Mouse (Mus musculus) liver, embryonic 13.5 days (tissue): Measurements from ENCODE around the gene Tpcn1. TPM values are rescaled to one million over a fixed set of nuclear protein-coding genes. Genes with fewer than 3 reads are reported as not detected.

Experiments used
- ATAC-seq: fragments of 200-750 bp; cut with Nextera tagmentation; 2 replicates; pipeline ENCODE4 v1.8.0; 2017; ENCODE audit warnings: low read depth, mild to moderate bottlenecking, moderate number of reproducible peaks, moderate library complexity
- DNase-seq: peaks from one replicate; pipeline ENCODE4 v3.0.0; 2022
- H3K27ac ChIP-seq: fragments of 300-500 bp; sonication (generic); 2 replicates; pipeline ENCODE4 v1.5.1; 2015; ENCODE audit warnings: moderate library complexity, mild to moderate bottlenecking, inconsistent platforms
- H3K27me3 ChIP-seq: fragments of 300-500 bp; sonication (generic); 2 replicates; pipeline ENCODE4 v1.6.1; 2015; ENCODE audit warnings: mild to moderate bottlenecking, inconsistent platforms
- H3K36me3 ChIP-seq: fragments of 300-500 bp; sonication (generic); 2 replicates; pipeline ENCODE4 v1.6.1; 2015; ENCODE audit warnings: mild to moderate bottlenecking, inconsistent platforms
- H3K4me1 ChIP-seq: fragments of 300-500 bp; sonication (generic); replicated peaks from 2 replicates; pipeline ENCODE4 v1.6.1; 2015; ENCODE audit warnings: inconsistent platforms
- H3K4me2 ChIP-seq: fragments of 300-500 bp; sonication (generic); 2 replicates; pipeline ENCODE4 v1.6.1; 2015; ENCODE audit warnings: inconsistent platforms, mild to moderate bottlenecking, moderate library complexity
- H3K4me3 ChIP-seq: fragments of 300-500 bp; sonication (generic); replicated peaks from 2 replicates; pipeline ENCODE4 v1.5.1; 2015; ENCODE audit warnings: mild to moderate bottlenecking, inconsistent platforms
- H3K9ac ChIP-seq: fragments of 300-500 bp; sonication (generic); 2 replicates; pipeline ENCODE4 v1.6.1; 2015; ENCODE audit warnings: mild to moderate bottlenecking, inconsistent platforms
- H3K9me3 ChIP-seq: fragments of 300-500 bp; sonication (generic); replicated peaks from 2 replicates; pipeline ENCODE4 v1.6.1; 2016; ENCODE audit warnings: inconsistent platforms
- WGBS: fragments of 180-500 bp; shearing (Covaris S2); methylation state at CpG from one replicate; pipeline ENCODE4 v1.1.7; 2015; ENCODE audit not compliant: insufficient replicate concordance; 5-methylcytosine and 5-hydroxymethylcytosine counted together
- polyA plus RNA-seq: library from polyadenylated mRNA; unstranded; fragments of >200 nt; fragmentation: Nextera tagmentation; extraction: Ambion mirVana; gene quantifications from 2 replicates; pipeline ENCODE4 v1.2.1, GENCODE M21; 2015

The Tpcn1 gene
- polyA plus RNA-seq, 1 experiment from 2014 or later: 22.7 TPM

GRCm38 (mm10) chr5:120493440-120493839 lies 95.0 kb downstream of the Tpcn1 start:
- 85% methylated on average over 6 of the region's 6 CpGs for WGBS
- ATAC-seq: no peak
- DNase-seq: no peak
- Histone ChIP-seq H3K9ac (no peak overlapping the region), H3K27ac (no peak overlapping the region), H3K4me2 (no peak overlapping the region), H3K4me1 (no peaks in the 10 kb centered on the region), H3K9me3 (no peaks in the 10 kb centered on the region), H3K27me3 (no peaks in the 10 kb centered on the region), H3K36me3 (peaks cover 18% of the 10 kb centered on the region), H3K4me3 (no peak overlapping the region)

DNA sequence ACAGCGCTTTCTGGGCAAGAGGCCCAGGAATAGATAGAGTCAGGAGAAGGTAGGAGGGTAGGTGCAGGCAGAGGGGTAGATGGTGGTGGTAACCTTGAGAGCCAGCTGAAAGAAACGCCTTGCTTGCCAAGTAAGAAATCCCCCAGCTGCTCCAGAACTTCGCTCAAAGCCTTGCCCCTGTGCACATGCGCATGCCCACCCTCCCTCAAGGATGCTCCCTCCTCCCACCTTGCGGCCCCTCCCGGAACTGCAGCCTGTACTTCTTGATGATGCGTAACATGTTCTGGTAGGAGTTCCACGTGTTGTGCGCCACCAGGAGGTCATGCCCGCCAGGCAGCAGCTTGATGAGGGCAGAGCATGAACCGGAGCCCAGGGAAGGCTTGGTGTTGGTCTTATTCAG lies 96.0 kb downstream of the Tpcn1 start:
- DNase-seq (peak; percentile 25), ATAC-seq (no peak)
- H3K27me3 ChIP-seq: no peaks in the 10 kb centered on the region
- no peak overlapping the region for H3K4me2 ChIP-seq
- H3K9ac ChIP-seq: no peak overlapping the region
- H3K36me3 ChIP-seq: peaks cover 21% of the 10 kb centered on the region
- no peaks in the 10 kb centered on the region for H3K4me1 ChIP-seq
- H3K9me3 ChIP-seq: no peaks in the 10 kb centered on the region
- 76% methylated on average over 11 of the region's 11 CpGs for WGBS
- H3K27ac ChIP-seq: no peak overlapping the region
- no peak overlapping the region for H3K4me3 ChIP-seq

DNA sequence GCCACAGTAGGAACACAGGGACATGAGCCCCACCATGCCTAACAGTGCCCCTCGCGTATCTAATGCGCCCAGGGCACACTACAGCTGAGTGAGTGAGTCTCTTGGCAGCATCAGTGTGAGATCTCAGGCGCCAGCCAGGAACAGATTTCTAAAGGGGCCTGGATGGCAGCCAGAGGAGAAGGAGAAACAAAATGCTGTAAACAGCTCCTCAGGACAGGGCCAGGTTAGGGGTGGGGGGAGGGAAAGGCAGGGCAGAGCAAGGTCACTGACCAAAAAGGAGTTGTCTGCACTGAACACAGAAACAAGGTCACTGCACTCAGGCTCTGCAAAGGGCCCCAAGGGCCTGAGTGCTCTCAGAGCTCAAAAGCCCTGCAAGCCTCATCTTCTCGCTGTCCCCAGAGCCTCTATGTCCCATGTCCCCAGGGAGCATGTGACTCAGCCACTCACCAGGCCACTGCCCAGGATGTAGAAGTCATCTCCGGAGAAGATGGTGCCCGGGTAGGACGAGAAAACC lies 97.7 kb downstream of the Tpcn1 start:
- no peaks in the 10 kb centered on the region for H3K9me3 ChIP-seq
- WGBS: 71% methylated on average over 8 of the region's 8 CpGs
- H3K9ac ChIP-seq: no peak overlapping the region
- no peak overlapping the region for H3K4me2 ChIP-seq
- no peak overlapping the region for H3K4me3 ChIP-seq
- no peaks in the 10 kb centered on the region for H3K27me3 ChIP-seq
- H3K36me3 ChIP-seq: peaks cover 38% of the 10 kb centered on the region
- H3K4me1 ChIP-seq: no peaks in the 10 kb centered on the region
- no peak overlapping the region for H3K27ac ChIP-seq
- DNase-seq (no peak), ATAC-seq (no peak)

DNA sequence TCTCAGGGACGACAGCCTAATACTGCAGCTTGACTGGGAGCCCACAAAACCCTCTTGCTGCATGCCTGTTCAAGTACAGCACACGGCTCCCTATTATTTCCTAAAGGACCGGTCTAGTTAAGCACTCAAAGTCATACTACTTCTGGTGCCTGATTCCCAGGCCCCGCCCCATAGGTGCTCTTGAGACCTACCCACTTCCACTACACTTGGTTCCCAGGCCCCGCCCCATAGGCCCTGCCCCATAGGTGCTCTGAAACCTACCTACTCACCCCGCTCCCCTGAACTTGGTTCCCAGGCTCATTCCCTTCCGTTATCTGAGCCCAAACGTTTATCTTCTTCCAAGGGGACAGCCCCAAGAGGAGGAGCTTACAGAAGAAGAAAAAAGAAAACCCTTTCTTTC lies 100.6 kb downstream of the Tpcn1 start:
- ATAC-seq: no peak

More for the DNA sequence above, 100.6 kb downstream of the Tpcn1 start:
- Histone ChIP-seq H3K4me2 (no peak overlapping the region), H3K27me3 (no peaks in the 10 kb centered on the region), H3K4me3 (no peak overlapping the region), H3K9ac (no peak overlapping the region), H3K36me3 (peaks cover 41% of the 10 kb centered on the region), H3K4me1 (no peaks in the 10 kb centered on the region), H3K27ac (no peak overlapping the region), H3K9me3 (no peaks in the 10 kb centered on the region)
- no peak for DNase-seq
- 74% methylated on average over 8 of the region's 8 CpGs for WGBS

Other genes with a start within 250 kb of the Tpcn1 start
- gene Lhx5, start 157.0 kb downstream of the Tpcn1 start, polyA plus RNA-seq: not detected in 2 replicates
- gene Sdsl, start 115.9 kb downstream of the Tpcn1 start, polyA plus RNA-seq: 0.82 and 1.0 TPM in 2 replicates
- gene Sds, start 112.1 kb downstream of the Tpcn1 start, polyA plus RNA-seq: not detected in 2 replicates
- 17.3 and 17.9 TPM in 2 replicates for gene Plbd2, start 85.0 kb downstream of the Tpcn1 start, polyA plus RNA-seq
- 4.0 and 4.7 TPM in 2 replicates for gene Slc8b1, start 77.5 kb downstream of the Tpcn1 start, polyA plus RNA-seq
- 1.8 and 1.9 TPM in 2 replicates for gene Iqcd, start 343 bp upstream of the Tpcn1 start, polyA plus RNA-seq
- 5.7 and 6.5 TPM in 2 replicates for gene Rita1, start 23.9 kb upstream of the Tpcn1 start, polyA plus RNA-seq
- 22.9 and 26.0 TPM in 2 replicates for gene Ddx54, start 24.1 kb upstream of the Tpcn1 start, polyA plus RNA-seq
- not detected in 2 replicates for gene Cfap73, start 45.6 kb upstream of the Tpcn1 start, polyA plus RNA-seq
- gene Rasal1, start 60.1 kb upstream of the Tpcn1 start, polyA plus RNA-seq: 0.18 and 0.22 TPM in 2 replicates
- 0.21 and 0.53 TPM in 2 replicates for gene Dtx1, start 123.3 kb upstream of the Tpcn1 start, polyA plus RNA-seq
- 0.25 and 0.34 TPM in 2 replicates for gene Oas2, start 161.2 kb upstream of the Tpcn1 start, polyA plus RNA-seq
- gene Oas3, start 189.0 kb upstream of the Tpcn1 start, polyA plus RNA-seq: 0.12 and 0.17 TPM in 2 replicates
- not detected in 2 replicates for gene Oas1e, start 206.9 kb upstream of the Tpcn1 start, polyA plus RNA-seq
- gene Oas1c, start 223.8 kb upstream of the Tpcn1 start, polyA plus RNA-seq: 0.08 and 0.22 TPM in 2 replicates